In the genomic region with DNA sequence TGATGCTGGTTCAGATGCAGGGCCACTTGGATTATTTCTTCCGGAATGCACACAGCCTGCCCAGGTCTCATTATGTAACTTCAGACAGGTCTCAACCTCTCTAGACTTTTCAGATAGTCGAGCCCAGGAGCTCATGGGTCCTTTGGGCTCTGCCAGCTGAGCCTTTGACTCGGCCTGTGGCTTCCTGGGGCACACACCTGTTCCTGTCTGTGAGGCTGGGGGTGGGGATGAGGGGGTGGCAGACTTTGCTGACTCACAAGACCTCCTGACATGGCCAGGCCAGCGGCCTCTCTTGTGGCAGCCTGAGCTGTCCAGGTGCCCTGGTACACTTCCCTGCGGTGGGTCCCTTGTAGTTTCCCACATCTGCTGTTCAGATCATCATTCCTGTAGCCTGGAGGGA, we compare ENCODE assay signal across 16 mouse cellular contexts. TPM values are rescaled to one million over a fixed set of nuclear protein-coding genes. Genes with fewer than 3 reads are reported as not detected.
A peak's percentile ranks its signal among the peaks of the same experiment; 100 is the strongest.
DNase-seq lines count a peak whose midpoint lies in the region.
"Had no signal": no experiment of that assay in that cellular context is flagged by ENCODE, and none has a peak within 500 bp of the region (broad histone marks: within the 10 kb centered on the region; RNA-seq: fewer than 3 reads in every experiment).

No protein-coding gene starts in this region.

- intact Hi-C loops in gastrocnemius, postnatal 14 days (cut with DNase I; ENCODE audit: low total_unique reads), result no loop called here

- DNase-seq in gastrocnemius, postnatal 25 days, result peak; percentile 65
- no peak for DNase-seq in gastrocnemius, postnatal 14 days
- DNase-seq in thymus, adult 18-20 months, result peak; percentile 45
- DNase-seq in thymus, postnatal 14 days, result peak; percentile 73
- DNase-seq in frontal cortex, adult 2 months (ENCODE audit: extremely low spot score in 1 of 2, low spot score in 1 of 2), result no peak
- DNase-seq in kidney, adult 9 months, result no peak
- DNase-seq in embryo, embryonic 10.5 days (ENCODE audit: low spot score), result no peak
- DNase-seq: adrenal gland, adult 2 months; adrenal gland, postnatal 25 days; cerebellum, adult 11 months; cerebellum, adult 8-10 months; cerebellum, postnatal 14 days; forebrain, postnatal 0 days had no signal

RNA-seq across cellular contexts. Expression of a gene that starts 8.2 kb away (rescaled TPM):
- total RNA-seq in gastrocnemius, postnatal 25 days (2021), result 10 to 100 TPM; 23.6 to 26.4 TPM
- 10 to 100 TPM; 14.6 to 15.3 TPM for total RNA-seq in gastrocnemius, postnatal 14 days (2021)
- polyA plus RNA-seq in frontal cortex, adult 2 months (2012; rRNA removed), result 23.9 and 24.6 TPM in 2 replicates

RNA-seq across cellular contexts. Expression of a gene that starts 24.5 kb away (rescaled TPM):
- 10 to 100 TPM; 55.1 to 58.7 TPM for total RNA-seq in gastrocnemius, postnatal 25 days (2021)
- total RNA-seq in gastrocnemius, postnatal 14 days (2021), result 10 to 100 TPM; 52.9 to 66.0 TPM
- 121 TPM in 2 replicates for polyA plus RNA-seq in frontal cortex, adult 2 months (2012; rRNA removed)

RNA-seq across cellular contexts. Expression of a gene that starts 37.6 kb away (rescaled TPM):
- total RNA-seq in gastrocnemius, postnatal 25 days (2021), result not detected
- total RNA-seq in gastrocnemius, postnatal 14 days (2021), result under 1 TPM in 1 of 2 experiments, not detected in 1; 0.27 TPM
- 0.22 and 0.67 TPM in 2 replicates for polyA plus RNA-seq in frontal cortex, adult 2 months (2012; rRNA removed)
- total RNA-seq: adrenal gland, postnatal 25 days; forebrain, postnatal 0 days; heart, adult 8-10 months; heart, postnatal 25 days had no signal
- polyA plus RNA-seq: adrenal gland, adult 2 months; forebrain, embryonic 13.5 days; forebrain, postnatal 0 days had no signal

RNA-seq across cellular contexts. Expression of a gene that starts 43.9 kb away (rescaled TPM):
- 1 to 10 TPM; 3.2 to 3.8 TPM for total RNA-seq in gastrocnemius, postnatal 25 days (2021)
- total RNA-seq in gastrocnemius, postnatal 14 days (2021), result 1 to 10 TPM; 4.0 to 4.3 TPM
- polyA plus RNA-seq in frontal cortex, adult 2 months (2012; rRNA removed), result 21.9 and 24.4 TPM in 2 replicates

RNA-seq across cellular contexts. Expression of a gene that starts 44.0 kb away (rescaled TPM):
- total RNA-seq in gastrocnemius, postnatal 25 days (2021), result 1 to 10 TPM; 3.9 to 4.4 TPM
- total RNA-seq in gastrocnemius, postnatal 14 days (2021), result 1 to 10 TPM; 4.4 to 5.1 TPM
- 11.5 and 12.1 TPM in 2 replicates for polyA plus RNA-seq in frontal cortex, adult 2 months (2012; rRNA removed)

Comparison
In these comparisons a context has a peak if more than half of its experiments do, and no peak if none do; other contexts are left out.
1. DNase-seq: peak in gastrocnemius, postnatal 25 days (single experiment), thymus, adult 18-20 months (2 of 2) and thymus, postnatal 14 days (single experiment); none in gastrocnemius, postnatal 14 days (single experiment), frontal cortex, adult 2 months (0 of 2), kidney, adult 9 months (single experiment) and embryo, embryonic 10.5 days (single experiment).